Mouse (Mus musculus) embryo, embryonic 9.5 days (tissue): ENCODE results near the gene Gpc3.
"Not testable (repeated sequence)": the region's sequence is repeated elsewhere in the genome, so short reads cannot be mapped to it uniquely, and the experiment has no call there.

Experiments
- DNase-seq: peaks from one replicate; pipeline ENCODE4 v3.0.0-alpha.2; 2017; ENCODE audit errors: extremely low spot score

Gene Gpc3

GRCm38 (mm10) chrX:52281103-52281900 is 332.4 kb downstream of the Gpc3 start:
- no peak for DNase-seq

DNA sequence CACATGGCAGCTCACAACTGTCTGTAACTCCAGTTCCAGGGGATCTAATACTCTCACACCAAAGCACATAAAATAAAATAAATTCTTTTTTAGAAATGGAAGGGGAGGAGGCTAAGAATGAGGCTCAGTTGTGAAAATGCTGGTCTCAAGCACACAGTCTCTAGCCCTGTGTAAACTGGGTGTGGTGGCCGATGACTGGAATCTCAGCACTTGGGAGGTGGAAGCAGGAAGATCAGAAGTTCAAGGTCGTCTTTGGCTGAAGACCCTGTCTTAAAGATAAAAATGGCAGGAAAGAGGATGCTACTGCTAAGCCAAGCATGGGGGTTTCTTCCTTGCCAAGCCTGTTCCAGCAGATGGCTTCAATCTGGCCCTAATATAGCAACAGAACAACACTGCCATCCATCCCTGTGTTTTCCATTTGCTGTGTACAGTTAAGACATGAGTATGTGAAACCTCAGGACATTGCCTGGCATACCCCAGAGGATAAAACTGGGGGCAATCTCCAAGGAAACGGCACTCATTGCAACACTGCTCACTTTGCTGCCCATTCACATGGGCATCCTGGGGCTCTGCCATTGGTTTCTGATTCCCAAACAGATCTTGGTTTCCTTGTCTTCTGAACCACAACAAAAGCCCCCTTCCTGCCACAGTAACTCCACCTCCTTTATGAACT is 334.9 kb downstream of the Gpc3 start:
- DNase-seq, result no peak

GRCm38 (mm10) chrX:52277599-52277998 is 336.2 kb downstream of the Gpc3 start:
- no peak for DNase-seq

GRCm38 (mm10) chrX:52273016-52273415 is 340.7 kb downstream of the Gpc3 start:
- no peak for DNase-seq

DNA sequence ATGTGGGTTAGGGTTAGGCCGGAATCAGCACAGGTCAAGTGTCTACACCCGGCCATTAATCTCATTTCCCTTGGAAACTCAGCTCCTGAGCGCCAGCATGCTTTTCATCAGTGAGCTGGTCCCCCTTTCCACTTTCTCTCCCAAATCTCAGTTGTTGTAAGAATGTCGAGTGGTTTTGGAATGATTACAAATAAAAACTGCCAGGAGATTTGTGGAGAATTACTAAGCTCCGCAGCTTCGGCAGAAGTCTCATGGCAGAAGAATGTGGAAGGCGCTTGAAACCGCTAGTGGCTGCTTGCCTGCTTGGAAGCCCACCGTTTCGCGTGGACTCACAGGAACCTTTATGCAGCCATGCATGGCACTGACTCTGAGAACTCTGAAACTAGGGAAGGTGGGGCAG is 351.8 kb downstream of the Gpc3 start:
- DNase-seq, result no peak

- DNase-seq, result no peak
Measured at GRCm38 (mm10) chrX:52261546-52261945, 352.2 kb downstream of the Gpc3 start.

DNA sequence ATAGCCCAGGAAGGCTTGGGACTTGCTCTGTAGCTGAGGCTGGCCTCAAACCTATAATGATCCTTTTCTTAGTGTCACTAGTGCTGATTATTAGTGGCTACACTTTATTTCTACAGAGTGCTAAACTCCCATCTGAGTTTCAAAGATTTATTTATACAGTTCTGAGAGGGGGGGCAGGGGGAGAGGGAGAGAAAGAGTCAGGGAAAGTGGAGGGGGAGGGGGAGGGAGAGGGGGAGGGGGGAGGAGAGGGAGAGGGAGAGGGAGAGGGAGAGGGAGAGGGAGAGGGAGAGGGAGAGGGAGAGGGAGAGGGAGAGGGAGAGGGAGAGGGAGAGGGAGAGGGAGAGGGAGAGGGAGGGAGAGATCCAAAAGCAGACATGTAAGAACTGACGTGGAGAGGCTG is 354.0 kb downstream of the Gpc3 start:
- not testable (repeated sequence) for DNase-seq

GRCm38 (mm10) chrX:52254526-52254925 is 359.2 kb downstream of the Gpc3 start:
- DNase-seq, result no peak

- DNase-seq, result no peak
Measured at GRCm38 (mm10) chrX:52245694-52246297, 368.0 kb downstream of the Gpc3 start.

DNA sequence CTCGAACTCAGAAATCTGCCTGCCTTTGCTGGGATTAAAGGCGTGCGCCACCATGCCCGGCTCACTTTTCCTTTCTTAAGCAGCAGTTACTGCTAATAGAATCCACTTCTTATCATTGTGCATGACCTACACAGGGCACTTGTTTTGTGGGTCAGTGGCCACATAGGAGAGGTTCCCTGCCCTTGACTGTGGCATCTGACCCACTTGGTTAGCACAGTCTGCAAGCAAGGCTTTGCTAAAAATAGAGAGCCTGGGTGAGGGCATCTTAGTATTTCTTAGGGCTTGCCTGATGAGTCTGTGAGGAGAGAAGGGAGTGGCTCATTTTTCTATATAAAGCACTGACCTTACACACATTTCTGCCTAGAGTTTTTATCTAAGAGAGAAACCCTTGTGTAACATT is 376.3 kb downstream of the Gpc3 start:
- no peak for DNase-seq

DNA sequence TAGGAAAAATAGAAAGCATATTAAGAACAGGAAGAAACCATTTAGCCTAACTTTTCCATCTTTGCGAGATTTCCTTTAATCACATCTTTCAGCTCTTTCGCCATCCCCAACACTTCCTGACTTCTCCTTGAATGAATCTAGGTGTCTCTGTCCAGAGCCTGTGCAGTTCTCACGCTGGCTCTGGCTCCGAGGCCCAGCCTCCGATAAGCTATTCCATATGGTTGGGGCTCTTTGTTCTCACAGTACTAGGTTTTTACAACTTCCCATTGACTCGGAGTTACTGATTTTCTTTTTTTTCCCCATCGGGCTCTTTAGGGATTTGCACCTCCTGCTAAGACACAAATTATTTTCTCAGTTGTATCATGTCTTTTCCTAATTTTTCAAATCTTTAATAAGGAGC is 381.8 kb downstream of the Gpc3 start:
- no peak for DNase-seq

DNA sequence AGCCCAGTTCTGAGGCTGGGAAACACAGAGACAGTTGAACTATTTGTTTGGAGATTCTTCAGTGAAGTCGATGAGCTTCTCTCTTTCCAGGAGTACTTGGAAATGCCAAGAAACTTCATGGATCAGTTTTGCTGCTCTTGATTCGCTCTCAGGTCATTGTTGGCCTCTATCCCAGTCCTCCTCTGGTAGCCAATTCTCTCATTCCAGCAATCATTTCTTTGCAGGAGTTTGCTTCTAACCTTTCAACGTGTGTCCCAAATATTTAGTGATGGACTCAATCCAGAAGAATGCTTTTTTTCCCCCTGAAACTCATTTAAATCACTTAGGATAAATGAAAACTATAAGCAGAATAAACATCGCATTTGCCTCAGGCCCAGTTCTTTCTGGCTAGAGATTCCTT is 383.0 kb downstream of the Gpc3 start:
- DNase-seq, result no peak
